8 mouse cellular contexts compared by ENCODE assay signal in genomic region chr13:51644829-51645789, GRCm38 (mm10). TPM values are rescaled to one million over a fixed set of nuclear protein-coding genes. Genes with fewer than 3 reads are reported as not detected.
DNase-seq lines count a peak whose midpoint lies in the region; ATAC-seq lines count a peak whose summit lies in the region.

Gene Cks2, plus strand, starts transcription at chr13:51645232.

- intact Hi-C loops in gastrocnemius, postnatal 14 days (cut with DNase I; ENCODE audit: low total_unique reads) = no loop called here
- intact Hi-C loops in left cerebral cortex, postnatal 10 days (cut with DNase I) = no loop called here

- DNase-seq in adrenal gland, adult (ENCODE audit: inconsistent age in 2 of 2, low spot score in 1 of 2) = peak; percentile 97 to 99
- peak; percentile 100 for DNase-seq in embryo, embryonic 10.5 days (ENCODE audit: low spot score)
- DNase-seq in gastrocnemius, postnatal 14 days = peak; percentile 95
- DNase-seq in left cerebral cortex, postnatal 10 days (ENCODE audit: extremely low spot score in 1 of 2, low spot score in 2 of 2) = peak; percentile 98 to 99
- DNase-seq in right cerebral cortex, postnatal 25 days = peak; percentile 97
- peak; percentile 96 to 97 for DNase-seq in urinary bladder, postnatal 4 days (ENCODE audit: low spot score in 2 of 2)

- ATAC-seq in inflammation-experienced regulatory T-cells, adult 6 months = peak; percentile 97
- peak; percentile 93 for ATAC-seq in megakaryocyte-erythroid progenitor cell, adult 5-6 weeks (replicated peaks; ENCODE audit: low FRiP score, low TSS enrichment, poor library complexity, severe bottlenecking)

RNA-seq across cellular contexts. Expression of gene Cks2, which starts in this region (rescaled TPM):
- total RNA-seq in gastrocnemius, postnatal 14 days (2021) = 1 to 10 TPM; 6.8 to 7.1 TPM
- polyA plus RNA-seq in inflammation-experienced regulatory T-cells, adult 6 months (2017; shearing (Covaris generic)) = 100 to 1,000 TPM in 1 of 3 experiments, 10 to 100 TPM in 2; 25.7 to 172 (median 40.8) TPM
- total RNA-seq in left cerebral cortex, postnatal 10 days (2021) = 1 to 10 TPM; 4.6 to 6.3 TPM
- 342 and 430 TPM in 2 replicates for total RNA-seq in megakaryocyte-erythroid progenitor cell, adult 5-6 weeks (2014; fragmentation: Nextera tagmentation)
- total RNA-seq in megakaryocyte-erythroid progenitor cell, adult 5-6 weeks (2017) = 275 and 355 TPM in 2 replicates

Comparison
In these comparisons a context has a peak if more than half of its experiments do, and no peak if none do; other contexts are left out.
1. Peak in every context shown above with its lines: DNase-seq and ATAC-seq.
2. RNA of gene Cks2 (total RNA-seq): 275 to 430 TPM in megakaryocyte-erythroid progenitor cell, adult 5-6 weeks; 6.8 to 7.1 TPM in gastrocnemius, postnatal 14 days and 4.6 to 6.3 TPM in left cerebral cortex, postnatal 10 days; every median in the first group is over 10 times any median in the second.